Mouse (Mus musculus): Measurements from ENCODE around the gene Ndufaf2. TPM values are rescaled to one million over a fixed set of nuclear protein-coding genes. Genes with fewer than 3 reads are reported as not detected.

Ndufaf2 gene
- total and polyA plus RNA-seq, 2 experiments from 2014 or later: 62.5 TPM; not detected in 1

DNA sequence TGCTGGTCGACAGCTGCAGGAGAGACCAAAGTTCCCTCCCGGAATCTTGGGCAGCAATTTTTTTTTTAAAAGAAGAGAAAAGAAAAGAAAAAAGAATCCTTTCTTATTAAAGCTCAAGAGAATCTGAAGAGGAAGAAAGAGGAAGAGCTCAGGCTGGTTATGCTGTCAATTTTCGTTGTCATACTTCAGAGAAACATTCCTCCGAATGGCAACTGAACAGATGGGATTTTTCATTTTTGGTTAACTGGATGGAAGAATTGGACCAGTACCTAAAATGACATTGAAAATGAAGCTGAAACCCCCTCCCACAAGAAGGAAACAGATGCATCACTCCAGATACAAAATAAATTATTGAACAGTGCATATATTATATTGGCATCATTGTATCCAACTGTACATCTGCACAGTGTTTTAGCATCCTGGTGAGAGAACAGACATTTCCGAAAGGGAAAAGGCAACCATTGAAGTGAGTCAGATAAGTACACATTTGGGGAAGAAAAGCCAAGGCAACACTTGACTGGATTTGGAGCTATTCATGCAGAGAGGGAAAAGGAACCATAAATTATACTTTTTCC is 19.9 kb downstream of the Ndufaf2 start:
- no peak overlapping the region for H3K9ac ChIP-seq (replicated peaks; ENCODE audit: low read depth, low read length)
- H3K27ac ChIP-seq (ENCODE audit: low read depth): no peak overlapping the region
- no peaks in the 10 kb centered on the region for H3K9me3 ChIP-seq (replicated peaks; ENCODE audit: control insufficient read depth, low read length)
- no peak overlapping the region for H3K4me2 ChIP-seq (ENCODE audit: low read depth, low read length)
- WGBS: 78% methylated on average over 5 of the region's 5 CpGs
- ATAC-seq (ENCODE audit: insufficient read depth, low read depth) (no peak), DNase-seq (ENCODE audit: low spot score) (no peak)
- H3K27me3 ChIP-seq (ENCODE audit: control insufficient read depth, insufficient read depth, low read length): no peaks in the 10 kb centered on the region
- H3K4me1 ChIP-seq (ENCODE audit: control insufficient read depth, insufficient read depth): no peaks in the 10 kb centered on the region
- no peak for TF ChIP-seq CTCF (IDR thresholded peaks at IDR 0.05; ENCODE audit: low read depth)
- no peak for TF ChIP-seq EP300 (IDR thresholded peaks at IDR 0.05; ENCODE audit: low read depth)
- no peaks in the 10 kb centered on the region for H3K36me3 ChIP-seq (replicated peaks; ENCODE audit: control insufficient read depth, insufficient read depth, low read length)
- H3K4me3 ChIP-seq (ENCODE audit: low read depth, low read length): no peak overlapping the region

DNA sequence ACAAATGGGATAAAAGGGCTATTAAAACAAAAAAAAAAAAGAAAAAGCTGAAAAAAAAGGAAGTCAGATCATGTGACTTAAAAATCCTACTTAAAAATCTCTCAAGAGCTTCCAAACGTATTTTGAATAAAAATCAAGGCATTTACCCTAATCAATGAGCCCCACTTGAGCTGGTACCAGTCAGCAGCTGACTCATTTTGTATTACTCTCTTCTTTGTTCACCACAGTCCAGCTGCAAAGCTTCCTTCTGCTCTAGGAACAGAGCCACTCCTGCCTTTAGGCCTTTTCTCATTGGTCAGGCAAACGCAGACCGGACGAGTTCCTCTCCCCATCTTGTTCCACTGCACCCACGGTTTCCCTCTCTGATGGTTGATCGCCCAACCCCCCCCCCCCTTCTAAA is 22.8 kb downstream of the Ndufaf2 start:
- Histone ChIP-seq H3K9me3 (replicated peaks; ENCODE audit: control insufficient read depth, low read length) (no peaks in the 10 kb centered on the region), H3K4me3 (ENCODE audit: low read depth, low read length) (no peak overlapping the region), H3K4me1 (ENCODE audit: control insufficient read depth, insufficient read depth) (no peaks in the 10 kb centered on the region), H3K36me3 (replicated peaks; ENCODE audit: control insufficient read depth, insufficient read depth, low read length) (no peaks in the 10 kb centered on the region), H3K27me3 (ENCODE audit: control insufficient read depth, insufficient read depth, low read length) (no peaks in the 10 kb centered on the region), H3K27ac (ENCODE audit: low read depth) (no peak overlapping the region), H3K9ac (replicated peaks; ENCODE audit: low read depth, low read length) (no peak overlapping the region), H3K4me2 (ENCODE audit: low read depth, low read length) (no peak overlapping the region)
- ATAC-seq (ENCODE audit: insufficient read depth, low read depth): no peak
- DNase-seq (ENCODE audit: low spot score): no peak
- TF ChIP-seq EP300 (IDR thresholded peaks at IDR 0.05; ENCODE audit: low read depth): no peak
- TF ChIP-seq CTCF (IDR thresholded peaks at IDR 0.05; ENCODE audit: low read depth): no peak
- 83% methylated on average over 6 of the region's 6 CpGs for WGBS

DNA sequence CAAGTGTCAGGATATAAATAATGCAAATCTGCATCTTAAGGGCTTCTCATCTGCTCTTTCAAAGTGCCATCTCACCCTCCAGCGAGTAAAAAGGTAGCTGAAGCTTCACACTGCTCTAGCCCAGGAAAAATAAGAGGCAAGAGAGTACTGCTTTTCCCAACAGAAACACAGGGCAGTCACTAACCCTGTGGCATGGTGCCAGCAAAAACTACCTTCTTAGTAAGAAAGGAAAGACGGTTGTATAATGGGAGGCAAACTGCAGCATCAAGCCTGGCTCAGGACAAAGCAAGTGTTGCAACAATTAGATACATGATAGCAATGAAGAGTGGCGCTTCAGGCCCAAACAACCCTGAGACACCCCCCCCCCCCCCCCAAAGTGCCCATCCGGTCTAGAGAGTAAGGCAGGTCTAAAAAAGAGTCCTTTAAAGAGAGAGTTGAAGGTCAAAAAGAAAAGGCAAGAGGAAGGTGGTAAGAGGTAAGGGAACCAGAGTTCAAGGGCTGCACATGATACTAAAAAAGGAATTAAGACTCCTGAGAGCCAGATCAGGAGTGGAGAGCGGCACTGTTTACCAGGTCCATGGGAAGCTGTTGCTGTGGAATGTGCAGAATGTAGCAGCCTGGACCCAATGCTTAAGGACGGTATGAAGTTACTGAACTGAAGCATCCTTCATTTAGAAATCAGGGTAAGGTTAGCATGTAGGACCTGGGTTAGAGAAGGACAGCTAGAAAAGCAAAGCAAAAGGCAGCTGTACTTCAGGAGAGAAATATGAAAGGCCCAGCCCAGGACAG is 26.2 kb downstream of the Ndufaf2 start:
- H3K4me2 ChIP-seq (ENCODE audit: low read depth, low read length): no peak overlapping the region
- no peak for TF ChIP-seq CTCF (IDR thresholded peaks at IDR 0.05; ENCODE audit: low read depth)
- no peak for TF ChIP-seq EP300 (IDR thresholded peaks at IDR 0.05; ENCODE audit: low read depth)
- H3K36me3 ChIP-seq (replicated peaks; ENCODE audit: control insufficient read depth, insufficient read depth, low read length): no peaks in the 10 kb centered on the region
- ATAC-seq (ENCODE audit: insufficient read depth, low read depth) (no peak), DNase-seq (ENCODE audit: low spot score) (no peak)
- H3K4me3 ChIP-seq (ENCODE audit: low read depth, low read length): no peak overlapping the region
- no peaks in the 10 kb centered on the region for H3K9me3 ChIP-seq (replicated peaks; ENCODE audit: control insufficient read depth, low read length)
- no peaks in the 10 kb centered on the region for H3K27me3 ChIP-seq (ENCODE audit: control insufficient read depth, insufficient read depth, low read length)
- no peak overlapping the region for H3K9ac ChIP-seq (replicated peaks; ENCODE audit: low read depth, low read length)
- H3K4me1 ChIP-seq (ENCODE audit: control insufficient read depth, insufficient read depth): no peaks in the 10 kb centered on the region
- no peak overlapping the region for H3K27ac ChIP-seq (ENCODE audit: low read depth)
- WGBS: 37% methylated on average over 6 of the region's 6 CpGs

DNA sequence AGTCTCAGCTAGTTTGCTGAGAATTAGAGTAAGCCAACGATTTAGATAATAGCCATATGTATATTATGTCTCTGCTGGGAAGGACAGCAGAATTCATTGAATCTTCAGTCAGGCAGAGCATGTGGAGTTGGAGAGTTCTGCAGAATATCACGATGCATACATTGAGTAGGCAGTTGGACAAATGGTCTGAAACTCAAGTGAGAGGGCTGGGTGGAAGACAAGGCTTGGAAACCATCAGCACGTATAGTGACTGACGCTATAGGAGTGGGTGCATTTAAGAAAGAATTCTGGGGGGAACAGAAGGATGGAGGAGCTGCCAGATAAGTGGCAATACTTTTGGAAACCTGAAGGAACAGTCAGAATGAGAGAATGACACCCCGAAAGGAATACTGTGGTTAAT is 27.7 kb downstream of the Ndufaf2 start:
- H3K4me3 ChIP-seq (ENCODE audit: low read depth, low read length): no peak overlapping the region
- no peak overlapping the region for H3K27ac ChIP-seq (ENCODE audit: low read depth)
- ATAC-seq (ENCODE audit: insufficient read depth, low read depth): no peak
- H3K9ac ChIP-seq (replicated peaks; ENCODE audit: low read depth, low read length): no peak overlapping the region
- WGBS: 89% methylated on average over 5 of the region's 5 CpGs
- DNase-seq (ENCODE audit: low spot score): no peak
- no peak for TF ChIP-seq EP300 (IDR thresholded peaks at IDR 0.05; ENCODE audit: low read depth)
- TF ChIP-seq CTCF (IDR thresholded peaks at IDR 0.05; ENCODE audit: low read depth): no peak
- no peaks in the 10 kb centered on the region for H3K27me3 ChIP-seq (ENCODE audit: control insufficient read depth, insufficient read depth, low read length)
- no peaks in the 10 kb centered on the region for H3K9me3 ChIP-seq (replicated peaks; ENCODE audit: control insufficient read depth, low read length)
- no peaks in the 10 kb centered on the region for H3K4me1 ChIP-seq (ENCODE audit: control insufficient read depth, insufficient read depth)
- no peak overlapping the region for H3K4me2 ChIP-seq (ENCODE audit: low read depth, low read length)
- no peaks in the 10 kb centered on the region for H3K36me3 ChIP-seq (replicated peaks; ENCODE audit: control insufficient read depth, insufficient read depth, low read length)

DNA sequence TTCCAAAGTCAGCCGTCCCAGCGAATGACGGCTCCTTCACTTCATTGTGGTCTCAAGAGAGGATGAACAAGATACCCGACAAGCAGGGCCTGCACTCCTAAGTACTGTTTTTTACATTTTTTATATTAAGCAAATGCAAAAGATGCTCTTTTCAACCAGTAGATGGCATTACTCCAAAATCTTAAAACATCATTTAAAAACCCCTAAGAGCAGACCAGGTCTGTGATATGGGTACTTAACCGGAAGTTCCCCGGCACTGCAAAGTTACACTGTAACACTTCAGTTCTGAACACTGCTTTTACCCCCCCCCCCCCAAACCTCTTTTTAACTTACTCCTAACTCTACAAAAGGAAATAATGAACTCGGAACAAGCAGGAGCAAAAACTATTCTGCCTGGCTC is 29.4 kb downstream of the Ndufaf2 start:
- Histone ChIP-seq H3K9me3 (replicated peaks; ENCODE audit: control insufficient read depth, low read length) (no peaks in the 10 kb centered on the region), H3K4me2 (ENCODE audit: low read depth, low read length) (no peak overlapping the region), H3K36me3 (replicated peaks; ENCODE audit: control insufficient read depth, insufficient read depth, low read length) (no peaks in the 10 kb centered on the region), H3K27me3 (ENCODE audit: control insufficient read depth, insufficient read depth, low read length) (no peaks in the 10 kb centered on the region), H3K9ac (replicated peaks; ENCODE audit: low read depth, low read length) (no peak overlapping the region), H3K27ac (ENCODE audit: low read depth) (no peak overlapping the region), H3K4me3 (ENCODE audit: low read depth, low read length) (no peak overlapping the region), H3K4me1 (ENCODE audit: control insufficient read depth, insufficient read depth) (no peaks in the 10 kb centered on the region)
- 43% methylated on average over 7 of the region's 7 CpGs for WGBS
- DNase-seq (ENCODE audit: low spot score): no peak
- no peak for ATAC-seq (ENCODE audit: insufficient read depth, low read depth)
- TF ChIP-seq CTCF (IDR thresholded peaks at IDR 0.05; ENCODE audit: low read depth) (no peak), EP300 (IDR thresholded peaks at IDR 0.05; ENCODE audit: low read depth) (no peak)
